Mouse (Mus musculus) MEL (cell line): ENCODE measurements around the gene Cldn10. TPM values are rescaled to one million over a fixed set of nuclear protein-coding genes. Genes with fewer than 3 reads are reported as not detected.

ENCODE experiments used
- DNase-seq: peaks from one replicate; pipeline ENCODE4 v3.0.0; 2011; ENCODE audit warnings: low read depth, low spot score
- H3K27ac ChIP-seq: 2 replicates; pipeline ENCODE4 v1.5.1; 2012; ENCODE audit warnings: low read depth, mild to moderate bottlenecking, control low read depth, low read length, moderate library complexity; ENCODE audit not compliant: control insufficient read depth
- H3K27me3 ChIP-seq, 2 experiments: fragments of 150-350 bp in 1 of 2; sonication (generic) in 1 of 2; 2 replicates each; pipeline ENCODE4 v1.6.1; 2012; ENCODE audit warnings: low read length in 2 of 2, mild to moderate bottlenecking in 2 of 2, improper control_type of control experiment in 1 of 2, moderate library complexity in 1 of 2; ENCODE audit not compliant: insufficient read depth in 2 of 2, control insufficient read depth in 1 of 2
- H3K36me3 ChIP-seq, 2 experiments: 2 replicates each; pipeline ENCODE4 v1.6.1; 2012 to 2014; ENCODE audit warnings: low read length in 2 of 2, improper control_type of control experiment in 1 of 2, inconsistent platforms in 1 of 2, mild to moderate bottlenecking in 1 of 2; ENCODE audit not compliant: insufficient read depth in 2 of 2, control insufficient read depth in 1 of 2
- H3K4me1 ChIP-seq, 2 experiments: fragments of 150-350 bp in 1 of 2; sonication (generic) in 1 of 2; 2 replicates each; pipeline ENCODE4 v1.6.1; 2012; ENCODE audit warnings: low read length in 2 of 2, improper control_type of control experiment in 1 of 2, mild to moderate bottlenecking in 1 of 2; ENCODE audit not compliant: insufficient read depth in 2 of 2, control insufficient read depth in 1 of 2
- H3K4me3 ChIP-seq, 2 experiments: fragments of 150-350 bp in 1 of 2; sonication (generic) in 1 of 2; 2 replicates each; pipeline ENCODE4 v1.5.1; 2012; ENCODE audit warnings: low read depth in 2 of 2, low read length in 2 of 2, mild to moderate bottlenecking in 2 of 2, moderate library complexity in 2 of 2, control low read depth in 1 of 2, improper control_type of control experiment in 1 of 2; ENCODE audit not compliant: control insufficient read depth in 1 of 2, insufficient read depth in 1 of 2
- H3K79me2 ChIP-seq: 2 replicates; pipeline ENCODE4 v1.6.1; 2012; ENCODE audit warnings: mild to moderate bottlenecking, low read length, moderate library complexity; ENCODE audit not compliant: control insufficient read depth, poor library complexity, insufficient read depth
- H3K9ac ChIP-seq: 2 replicates; pipeline ENCODE4 v1.6.1; 2012; ENCODE audit warnings: low read depth, mild to moderate bottlenecking, control low read depth, low read length, moderate library complexity; ENCODE audit not compliant: control insufficient read depth, poor library complexity, severe bottlenecking
- H3K9me3 ChIP-seq: fragments of 150-350 bp; sonication (generic); replicated peaks from 2 replicates; pipeline ENCODE4 v1.6.1; 2012; ENCODE audit warnings: mild to moderate bottlenecking, low read length, improper control_type of control experiment, moderate library complexity; ENCODE audit not compliant: insufficient read depth
- BHLHE40 ChIP-seq: IDR thresholded peaks from 2 replicates; pipeline ENCODE4 v1.6.1; 2012; ENCODE audit warnings: low read depth, mild to moderate bottlenecking, inconsistent platforms, low read length, improper control_type of control experiment, borderline replicate concordance
- CHD1 ChIP-seq: IDR thresholded peaks from 2 replicates; pipeline ENCODE4 v1.6.1; 2012; ENCODE audit warnings: low read depth, mild to moderate bottlenecking, inconsistent platforms, low read length, improper control_type of control experiment
- CHD2 ChIP-seq: IDR thresholded peaks from 2 replicates; pipeline ENCODE4 v1.6.1; 2011; ENCODE audit warnings: low read length, improper control_type of control experiment
- CTCF ChIP-seq, 3 experiments: IDR thresholded peaks in 2 of 3; conservative IDR thresholded peaks in 1 of 3; 2 replicates each; pipeline ENCODE4 v1.5.1; 2011 to 2012; ENCODE audit warnings: low read length in 3 of 3, low read depth in 2 of 3, mild to moderate bottlenecking in 2 of 3, improper control_type of control experiment in 1 of 3, inconsistent platforms in 1 of 3, mixed read lengths in 1 of 3, moderate library complexity in 1 of 3; ENCODE audit not compliant: control insufficient read depth in 1 of 3, insufficient read depth in 1 of 3, poor library complexity in 1 of 3, severe bottlenecking in 1 of 3
- E2F4 ChIP-seq: IDR thresholded peaks from 2 replicates; pipeline ENCODE4 v1.6.1; 2011; ENCODE audit warnings: low read depth, low read length, improper control_type of control experiment, borderline replicate concordance
- EP300 ChIP-seq, 2 experiments: IDR thresholded peaks; 2 replicates each; pipeline ENCODE4 v1.6.1; 2011; ENCODE audit warnings: improper control_type of control experiment in 2 of 2, low read length in 2 of 2, low read depth in 1 of 2, mild to moderate bottlenecking in 1 of 2
- ETS1 ChIP-seq: IDR thresholded peaks from 2 replicates; pipeline ENCODE4 v1.6.1; 2012; ENCODE audit warnings: low read depth, mild to moderate bottlenecking, inconsistent platforms, low read length, improper control_type of control experiment, moderate library complexity
- GABPA ChIP-seq: IDR thresholded peaks from 2 replicates; pipeline ENCODE4 v1.6.1; 2012; ENCODE audit warnings: low read depth, mild to moderate bottlenecking, inconsistent platforms, low read length, improper control_type of control experiment, moderate library complexity
- GATA1 ChIP-seq: IDR thresholded peaks from 2 replicates; pipeline ENCODE4 v1.6.1; 2011; ENCODE audit warnings: low read depth, low read length, improper control_type of control experiment
- HCFC1 ChIP-seq: IDR thresholded peaks from 2 replicates; pipeline ENCODE4 v1.6.1; 2012; ENCODE audit warnings: low read depth, mild to moderate bottlenecking, inconsistent platforms, low read length, improper control_type of control experiment, moderate library complexity
- JUND ChIP-seq: IDR thresholded peaks from 2 replicates; pipeline ENCODE4 v1.6.1; 2011; ENCODE audit warnings: low read depth, mild to moderate bottlenecking, improper control_type of control experiment, low read length
- KAT2A ChIP-seq: conservative IDR thresholded peaks from 2 replicates; pipeline ENCODE4 v1.6.1; 2012; ENCODE audit warnings: low read depth, low read length, improper control_type of control experiment, inconsistent platforms
- MAFK ChIP-seq: IDR thresholded peaks from 2 replicates; pipeline ENCODE4 v1.6.1; 2011; ENCODE audit warnings: low read depth, mild to moderate bottlenecking, low read length, improper control_type of control experiment, borderline replicate concordance
- MAZ ChIP-seq: IDR thresholded peaks from 2 replicates; pipeline ENCODE4 v1.6.1; 2012; ENCODE audit warnings: low read depth, mild to moderate bottlenecking, inconsistent platforms, low read length, improper control_type of control experiment
- MEF2A ChIP-seq: IDR thresholded peaks from 2 replicates; pipeline ENCODE4 v1.6.1; 2014; ENCODE audit warnings: low read depth, mild to moderate bottlenecking, inconsistent platforms, low read length, improper control_type of control experiment; ENCODE audit not compliant: poor library complexity, insufficient replicate concordance, severe bottlenecking; ENCODE audit errors: extremely low read depth
- MYB ChIP-seq: IDR thresholded peaks from 2 replicates; pipeline ENCODE4 v1.6.1; 2011; ENCODE audit warnings: mild to moderate bottlenecking, low read depth, low read length, improper control_type of control experiment
- MYC ChIP-seq: IDR thresholded peaks from 2 replicates; pipeline ENCODE4 v1.6.1; 2011; ENCODE audit warnings: low read depth, mild to moderate bottlenecking, low read length, improper control_type of control experiment, moderate library complexity
- NELFE ChIP-seq: IDR thresholded peaks from 2 replicates; pipeline ENCODE4 v1.6.1; 2011; ENCODE audit warnings: low read depth, low read length, improper control_type of control experiment
- POLR2AphosphoS2 ChIP-seq: IDR thresholded peaks from 2 replicates; pipeline ENCODE4 v1.6.1; 2011; ENCODE audit warnings: low read length, improper control_type of control experiment
- POLR2AphosphoS5 ChIP-seq: IDR thresholded peaks from 2 replicates; pipeline ENCODE4 v1.6.1; 2012; ENCODE audit warnings: low read depth, borderline replicate concordance, mild to moderate bottlenecking, inconsistent platforms, low read length, moderate library complexity, mixed read lengths
- RAD21 ChIP-seq: IDR thresholded peaks from 2 replicates; pipeline ENCODE4 v1.6.1; 2011; ENCODE audit warnings: mild to moderate bottlenecking, low read depth, low read length, improper control_type of control experiment
- RCOR1 ChIP-seq: IDR thresholded peaks from 2 replicates; pipeline ENCODE4 v1.6.1; 2012; ENCODE audit warnings: low read depth, mild to moderate bottlenecking, inconsistent platforms, low read length, improper control_type of control experiment
- TAL1 ChIP-seq: IDR thresholded peaks from 2 replicates; pipeline ENCODE4 v1.6.1; 2012; ENCODE audit warnings: mild to moderate bottlenecking, inconsistent platforms, low read length, moderate library complexity, mixed read lengths
- TBP ChIP-seq: IDR thresholded peaks from 2 replicates; pipeline ENCODE4 v1.8.0; 2011; ENCODE audit warnings: low read depth, low read length, improper control_type of control experiment
- TCF12 ChIP-seq: IDR thresholded peaks from 2 replicates; pipeline ENCODE4 v1.6.1; 2014; ENCODE audit warnings: low read depth, mild to moderate bottlenecking, inconsistent platforms, low read length, improper control_type of control experiment, moderate library complexity
- USF1 ChIP-seq: IDR thresholded peaks from 2 replicates; pipeline ENCODE4 v1.6.1; 2014; ENCODE audit warnings: low read depth, mild to moderate bottlenecking, inconsistent platforms, low read length, improper control_type of control experiment, moderate library complexity
- USF2 ChIP-seq, 2 experiments: IDR thresholded peaks; 2 replicates each; pipeline ENCODE4 v1.6.1; 2011 to 2012; ENCODE audit warnings: improper control_type of control experiment in 2 of 2, low read length in 2 of 2, borderline replicate concordance in 1 of 2, inconsistent platforms in 1 of 2, low read depth in 1 of 2, mild to moderate bottlenecking in 1 of 2; ENCODE audit not compliant: insufficient read depth in 1 of 2
- ZC3H11A ChIP-seq: IDR thresholded peaks from 2 replicates; pipeline ENCODE4 v1.6.1; 2012; ENCODE audit warnings: low read depth, mild to moderate bottlenecking, inconsistent platforms, low read length, improper control_type of control experiment
- ZMIZ1 ChIP-seq: IDR thresholded peaks from 2 replicates; pipeline ENCODE4 v1.6.1; 2012; ENCODE audit warnings: low read depth, mild to moderate bottlenecking, inconsistent platforms, low read length, improper control_type of control experiment, moderate library complexity
- polyA plus RNA-seq, 2 experiments: library from polyadenylated mRNA; stranded (reverse) in 1 of 2; unstranded in 1 of 2; fragments of >175 nt in 1 of 2; fragments of >200 nt in 1 of 2; gene quantifications; 2 replicates each; pipeline versions ENCODE4 v1.2.1 to v1.2.4; 2012; ENCODE audit warnings: low replicate concordance in 2 of 2, low read depth in 1 of 2; ENCODE audit not compliant: insufficient read length in 2 of 2, insufficient read depth in 1 of 2, missing spikeins in 1 of 2
- total RNA-seq: library from RNA; depleted of rRNA; stranded (reverse); fragments of 300-350 nt; gene quantifications from 2 replicates; pipeline ENCODE4 v1.2.3, GENCODE M21; 2012

Gene Cldn10
- total and polyA plus RNA-seq, 3 experiments = 0.17 TPM; not detected in 2

- H3K9ac ChIP-seq = no peak overlapping the region
- no peak overlapping the region for H3K4me3 ChIP-seq
- no peak overlapping the region for H3K27ac ChIP-seq
- no peaks in the 10 kb centered on the region for H3K27me3 ChIP-seq
- no peaks in the 10 kb centered on the region for H3K79me2 ChIP-seq
- H3K36me3 ChIP-seq = peaks cover 0 to 4% of the 10 kb centered on the region in 2 experiments; a peak in 2 of 4 replicates
- no peak for TF ChIP-seq MYB
- no peak for TF ChIP-seq POLR2AphosphoS2
- no peak for TF ChIP-seq KAT2A
- TF ChIP-seq E2F4 = no peak
- no peak for TF ChIP-seq BHLHE40
- TF ChIP-seq CTCF (IDR thresholded peaks at IDR 0.05 in 2 of 3, conservative IDR thresholded peaks at IDR 0.05 in 1 of 3; ENCODE audit: control insufficient read depth in 1 of 3, insufficient read depth in 1 of 3, low read depth in 2 of 3, low read length in 3 of 3, poor library complexity in 1 of 3, severe bottlenecking in 1 of 3) = no peak
- TF ChIP-seq GATA1 = no peak
- no peak for TF ChIP-seq GABPA
- no peak for TF ChIP-seq POLR2AphosphoS5
- no peak for TF ChIP-seq TCF12
- no peak for TF ChIP-seq ETS1
- TF ChIP-seq TAL1 = no peak
- TF ChIP-seq USF2 (IDR thresholded peaks at IDR 0.05; ENCODE audit: borderline replicate concordance in 1 of 2, insufficient read depth in 1 of 2, low read depth in 1 of 2, low read length in 2 of 2) = no peak
- TF ChIP-seq MEF2A = no peak
- no peak for TF ChIP-seq JUND
- no peak for TF ChIP-seq NELFE
- TF ChIP-seq USF1 = no peak
- no peak for TF ChIP-seq MAZ
- TF ChIP-seq RCOR1 = no peak
- H3K4me1 ChIP-seq = peaks cover under 1 to 12% of the 10 kb centered on the region in 2 experiments; a peak in 3 of 4 replicates
- DNase-seq = no peak
- no peaks in the 10 kb centered on the region for H3K9me3 ChIP-seq
These were observed 77.2 kb downstream of the Cldn10 start for GRCm38 (mm10) chr14:118864905-118865304.

- no peaks in the 10 kb centered on the region for H3K27me3 ChIP-seq
- no peak overlapping the region for H3K4me3 ChIP-seq
- no peak overlapping the region for H3K27ac ChIP-seq
- TF ChIP-seq MAZ (no peak), CHD2 (no peak), POLR2AphosphoS2 (no peak), CHD1 (no peak), MAFK (no peak), TAL1 (no peak), GABPA (no peak), HCFC1 (no peak), ZMIZ1 (no peak), EP300 (IDR thresholded peaks at IDR 0.05; ENCODE audit: low read depth in 1 of 2, low read length in 2 of 2) (no peak), TBP (no peak), RAD21 (no peak), BHLHE40 (no peak), ZC3H11A (no peak), MYC (no peak), CTCF (IDR thresholded peaks at IDR 0.05 in 2 of 3, conservative IDR thresholded peaks at IDR 0.05 in 1 of 3; ENCODE audit: control insufficient read depth in 1 of 3, insufficient read depth in 1 of 3, low read depth in 2 of 3, low read length in 3 of 3, poor library complexity in 1 of 3, severe bottlenecking in 1 of 3) (no peak), GATA1 (no peak; the same call in 1 of the 2 replicates), USF1 (no peak)
- no peaks in the 10 kb centered on the region for H3K9me3 ChIP-seq
- peaks cover 0 to 8% of the 10 kb centered on the region in 2 experiments; a peak in 2 of 4 replicates for H3K36me3 ChIP-seq
- DNase-seq = no peak
- H3K79me2 ChIP-seq = no peaks in the 10 kb centered on the region
- H3K9ac ChIP-seq = no peak overlapping the region
- peaks cover 2 to 14% of the 10 kb centered on the region in 2 experiments; a peak in 3 of 4 replicates for H3K4me1 ChIP-seq
These were observed 78.5 kb downstream of the Cldn10 start for GRCm38 (mm10) chr14:118866014-118866811.
